Mouse (Mus musculus): ENCODE measurements around the gene Tmem205. TPM values are rescaled to one million over a fixed set of nuclear protein-coding genes. Genes with fewer than 3 reads are reported as not detected.

Gene Tmem205
- polyA plus RNA-seq, 1 experiment from 2014 or later = 52.8 TPM

- Histone ChIP-seq H3K4me2 (no peak overlapping the region), H3K9me3 (replicated peaks) (no peaks in the 10 kb centered on the region), H3K4me1 (peaks cover 33% of the 10 kb centered on the region), H3K36me3 (no peaks in the 10 kb centered on the region), H3K4me3 (replicated peaks) (no peak overlapping the region), H3K9ac (replicated peaks) (no peak overlapping the region), H3K27ac (replicated peaks) (no peak overlapping the region), H3K27me3 (replicated peaks) (peaks cover 45% of the 10 kb centered on the region)
- no peak for ATAC-seq (ENCODE audit: low FRiP score)
- 87% methylated on average over 5 of the region's 5 CpGs for WGBS
Observed at GRCm38 (mm10) chr9:21958372-21958771, 31.0 kb upstream of the Tmem205 start.

DNA sequence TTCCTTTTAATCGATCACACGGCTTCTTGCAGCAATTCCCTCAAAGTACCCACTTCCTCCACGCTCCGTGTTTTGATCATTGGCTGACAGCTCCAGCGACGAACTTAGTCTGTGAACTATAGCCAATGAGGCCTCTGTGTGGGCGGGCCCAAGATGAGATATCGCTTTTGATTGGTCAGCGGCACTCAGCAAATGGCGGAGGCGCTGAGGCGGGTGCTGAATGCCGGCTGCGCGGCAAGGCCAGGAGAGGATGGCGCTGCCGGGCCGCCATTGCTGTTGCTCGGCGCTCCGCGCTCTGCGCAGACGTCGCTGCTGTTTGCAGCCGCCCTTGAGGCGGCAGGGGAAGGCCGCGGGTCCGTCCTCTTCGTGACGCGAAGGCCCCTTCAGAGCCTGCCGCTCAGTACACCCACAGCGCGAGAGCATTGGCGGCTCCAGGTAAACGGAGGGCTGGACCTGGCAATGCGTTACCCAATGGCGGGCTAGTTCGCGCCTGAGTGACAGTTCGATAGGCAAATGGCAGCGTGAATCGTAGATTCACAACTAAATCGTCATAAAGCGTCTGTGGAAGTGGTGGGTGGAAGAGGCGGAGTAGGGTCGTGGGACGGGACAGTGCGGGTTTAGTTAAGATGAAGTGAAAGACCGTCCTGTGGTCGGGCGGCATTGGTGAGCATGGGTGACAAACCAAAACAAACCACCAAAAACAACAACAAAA is 28.4 kb upstream of the Tmem205 start, which contains the start of gene Swsap1:
TSS of gene Swsap1 (plus strand) at position 186 of the 712 bp plus-strand sequence.
- H3K9ac ChIP-seq (replicated peaks) = peak within 1 kb of the TSS; percentile 89
- peak within 1 kb of the TSS; percentile 76 for H3K4me3 ChIP-seq (replicated peaks)
- WGBS = under 1% methylated on average over 54 of the region's 54 CpGs
- no peaks in the 10 kb centered on the region for H3K36me3 ChIP-seq
- H3K4me1 ChIP-seq = peaks cover 13% of the 10 kb centered on the region
- peaks cover 19% of the 10 kb centered on the region for H3K27me3 ChIP-seq (replicated peaks)
- ATAC-seq (ENCODE audit: low FRiP score) = peak; percentile 98
- no peaks in the 10 kb centered on the region for H3K9me3 ChIP-seq (replicated peaks)
- H3K27ac ChIP-seq (replicated peaks) = peak within 1 kb of the TSS; percentile 98
- H3K4me2 ChIP-seq = peak within 1 kb of the TSS; percentile 68

DNA sequence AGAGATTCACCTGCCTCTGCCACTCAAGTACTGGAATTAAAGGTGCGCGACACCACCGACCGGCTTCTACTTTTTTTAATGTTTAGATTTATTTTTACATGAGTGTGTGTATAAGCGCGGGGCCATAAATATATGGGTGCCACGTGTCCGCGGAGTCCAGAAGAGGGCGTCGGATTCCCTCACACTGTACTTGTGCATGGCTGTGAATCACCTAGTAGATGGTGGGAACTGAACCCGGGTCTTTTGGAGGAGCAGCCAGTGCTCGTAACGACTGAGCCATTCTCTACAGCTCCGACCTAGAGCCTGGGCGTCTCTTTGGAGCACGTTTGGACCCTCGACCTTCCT is 27.8 kb upstream of the Tmem205 start:
- Histone ChIP-seq H3K9ac (replicated peaks) (peak overlapping the region; percentile 89), H3K4me1 (peaks cover 9% of the 10 kb centered on the region), H3K9me3 (replicated peaks) (no peaks in the 10 kb centered on the region), H3K27me3 (replicated peaks) (peaks cover 14% of the 10 kb centered on the region), H3K36me3 (no peaks in the 10 kb centered on the region), H3K27ac (replicated peaks) (peak overlapping the region; percentile 98), H3K4me2 (peak overlapping the region; percentile 68), H3K4me3 (replicated peaks) (peak overlapping the region; percentile 76)
- WGBS = 2% methylated on average over 18 of the region's 18 CpGs
- ATAC-seq (ENCODE audit: low FRiP score) = peak; percentile 68

- Histone ChIP-seq H3K36me3 (no peaks in the 10 kb centered on the region), H3K4me2 (peak overlapping the region; percentile 68), H3K9me3 (replicated peaks) (no peaks in the 10 kb centered on the region), H3K27ac (replicated peaks) (no peak overlapping the region), H3K4me1 (peaks cover 9% of the 10 kb centered on the region), H3K4me3 (replicated peaks) (no peak overlapping the region; the same call in 1 of the 2 replicates), H3K27me3 (replicated peaks) (peaks cover 8% of the 10 kb centered on the region), H3K9ac (replicated peaks) (no peak overlapping the region)
- ATAC-seq (ENCODE audit: low FRiP score) = no peak
- WGBS = 73% methylated on average over 3 of the region's 3 CpGs
Observed at GRCm38 (mm10) chr9:21954635-21955034, 27.3 kb upstream of the Tmem205 start.

DNA sequence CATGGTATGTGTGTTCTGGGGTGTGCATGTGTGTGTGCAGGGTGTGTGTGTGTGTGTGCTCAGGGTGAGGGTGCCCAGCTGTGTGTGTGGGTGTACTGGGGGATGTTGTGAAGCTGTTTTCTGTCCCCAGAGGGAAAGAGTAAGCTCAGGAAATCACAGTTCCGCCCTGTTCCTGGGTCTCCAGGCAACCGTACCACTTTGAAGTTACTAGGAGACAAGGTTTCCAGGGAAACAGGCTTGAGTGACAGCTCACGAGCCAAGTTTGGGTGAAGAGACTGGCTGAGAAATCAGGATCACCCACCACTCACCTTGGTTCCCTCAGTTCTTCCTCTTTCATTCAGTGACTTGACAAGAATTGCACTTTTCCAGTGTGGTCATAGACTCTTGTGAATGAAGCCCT is 26.2 kb upstream of the Tmem205 start:
- Histone ChIP-seq H3K4me3 (replicated peaks) (no peak overlapping the region), H3K27ac (replicated peaks) (no peak overlapping the region), H3K4me2 (no peak overlapping the region), H3K27me3 (replicated peaks) (no peaks in the 10 kb centered on the region), H3K9ac (replicated peaks) (no peak overlapping the region), H3K4me1 (peaks cover 9% of the 10 kb centered on the region), H3K9me3 (replicated peaks) (no peaks in the 10 kb centered on the region), H3K36me3 (no peaks in the 10 kb centered on the region)
- ATAC-seq (ENCODE audit: low FRiP score) = no peak
- 18% methylated on average over 3 of the region's 3 CpGs for WGBS

DNA sequence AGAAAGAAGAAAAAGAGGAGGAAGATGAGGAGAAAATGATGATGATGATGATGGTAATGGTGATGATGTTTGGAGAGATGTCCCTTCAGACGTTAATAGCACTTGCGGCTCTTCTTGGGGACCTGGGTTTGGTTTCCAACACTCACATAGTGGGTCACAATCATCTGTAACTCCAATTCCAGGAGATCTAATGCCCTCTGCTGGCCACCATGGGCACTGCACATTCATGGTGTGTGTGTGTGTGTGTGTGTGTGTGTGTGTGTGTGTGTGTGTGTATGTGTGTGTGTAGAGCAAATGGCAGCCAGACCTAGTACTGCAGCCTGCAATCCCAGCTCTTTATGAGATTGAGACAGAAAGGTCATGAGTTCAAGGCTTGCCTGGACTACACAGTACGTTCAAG is 24.6 kb upstream of the Tmem205 start:
- H3K4me3 ChIP-seq (replicated peaks) = no peak overlapping the region
- H3K4me1 ChIP-seq = peaks cover 9% of the 10 kb centered on the region
- 78% methylated on average over 3 of the region's 3 CpGs for WGBS
- H3K27me3 ChIP-seq (replicated peaks) = 0 out of 2 replicates have a peak, but pooled peaks cover 4% of the 10 kb centered on the region
- H3K36me3 ChIP-seq = peaks cover 12% of the 10 kb centered on the region
- H3K27ac ChIP-seq (replicated peaks) = no peak overlapping the region
- no peak overlapping the region for H3K9ac ChIP-seq (replicated peaks)
- no peaks in the 10 kb centered on the region for H3K9me3 ChIP-seq (replicated peaks)
- no peak for ATAC-seq (ENCODE audit: low FRiP score)
- no peak overlapping the region for H3K4me2 ChIP-seq

DNA sequence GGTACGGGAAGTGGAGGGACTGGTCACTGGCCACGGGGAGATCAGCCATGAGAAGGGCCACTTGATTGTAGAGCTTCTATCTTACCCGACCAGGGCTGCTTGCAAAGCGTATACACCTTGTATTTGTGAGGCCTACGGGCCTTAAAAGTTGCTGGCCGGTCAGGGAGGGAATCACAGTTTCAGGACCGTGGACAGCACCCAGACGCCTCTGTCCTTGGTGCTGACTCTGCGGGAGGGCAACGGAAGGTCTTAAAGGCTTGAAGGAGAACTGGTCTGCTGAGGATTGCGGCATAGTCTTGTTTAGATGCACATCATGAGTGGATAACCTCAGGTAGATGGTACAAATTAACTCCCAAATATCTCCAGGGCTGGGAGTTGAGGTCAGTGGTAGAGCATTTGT is 23.0 kb upstream of the Tmem205 start:
- Histone ChIP-seq H3K9ac (replicated peaks) (no peak overlapping the region), H3K36me3 (peaks cover 28% of the 10 kb centered on the region), H3K4me1 (peaks cover 3% of the 10 kb centered on the region; the same call in 1 of the 2 replicates), H3K9me3 (replicated peaks) (no peaks in the 10 kb centered on the region), H3K27me3 (replicated peaks) (0 out of 2 replicates have a peak, but pooled peaks cover 5% of the 10 kb centered on the region), H3K4me3 (replicated peaks) (no peak overlapping the region), H3K4me2 (no peak overlapping the region), H3K27ac (replicated peaks) (no peak overlapping the region)
- whole genome bisulfite sequencing = 18% methylated on average over 11 of the region's 11 CpGs
- no peak for ATAC-seq (ENCODE audit: low FRiP score)

GRCm38 (mm10) chr9:21948790-21949189 is 21.4 kb upstream of the Tmem205 start:
- Histone ChIP-seq H3K27me3 (replicated peaks) (0 out of 2 replicates have a peak, but pooled peaks cover 5% of the 10 kb centered on the region), H3K4me1 (peaks cover 3% of the 10 kb centered on the region; the same call in 1 of the 2 replicates), H3K9me3 (replicated peaks) (no peaks in the 10 kb centered on the region), H3K36me3 (peaks cover 36% of the 10 kb centered on the region), H3K9ac (replicated peaks) (no peak overlapping the region), H3K4me3 (replicated peaks) (no peak overlapping the region), H3K27ac (replicated peaks) (no peak overlapping the region), H3K4me2 (no peak overlapping the region)
- 63% methylated on average over 6 of the region's 6 CpGs for WGBS
- no peak for ATAC-seq (ENCODE audit: low FRiP score)

GRCm38 (mm10) chr9:21948146-21948545 is 20.8 kb upstream of the Tmem205 start:
- H3K4me3 ChIP-seq (replicated peaks) = no peak overlapping the region
- no peak for ATAC-seq (ENCODE audit: low FRiP score)
- 0 out of 2 replicates have a peak, but pooled peaks cover 5% of the 10 kb centered on the region for H3K27me3 ChIP-seq (replicated peaks)
- H3K4me1 ChIP-seq = peaks cover 3% of the 10 kb centered on the region; the same call in 1 of the 2 replicates
- no peak overlapping the region for H3K9ac ChIP-seq (replicated peaks)
- H3K4me2 ChIP-seq = no peak overlapping the region
- peaks cover 36% of the 10 kb centered on the region for H3K36me3 ChIP-seq
- H3K27ac ChIP-seq (replicated peaks) = no peak overlapping the region
- WGBS = 58% methylated on average over 8 of the region's 8 CpGs
- H3K9me3 ChIP-seq (replicated peaks) = no peaks in the 10 kb centered on the region

DNA sequence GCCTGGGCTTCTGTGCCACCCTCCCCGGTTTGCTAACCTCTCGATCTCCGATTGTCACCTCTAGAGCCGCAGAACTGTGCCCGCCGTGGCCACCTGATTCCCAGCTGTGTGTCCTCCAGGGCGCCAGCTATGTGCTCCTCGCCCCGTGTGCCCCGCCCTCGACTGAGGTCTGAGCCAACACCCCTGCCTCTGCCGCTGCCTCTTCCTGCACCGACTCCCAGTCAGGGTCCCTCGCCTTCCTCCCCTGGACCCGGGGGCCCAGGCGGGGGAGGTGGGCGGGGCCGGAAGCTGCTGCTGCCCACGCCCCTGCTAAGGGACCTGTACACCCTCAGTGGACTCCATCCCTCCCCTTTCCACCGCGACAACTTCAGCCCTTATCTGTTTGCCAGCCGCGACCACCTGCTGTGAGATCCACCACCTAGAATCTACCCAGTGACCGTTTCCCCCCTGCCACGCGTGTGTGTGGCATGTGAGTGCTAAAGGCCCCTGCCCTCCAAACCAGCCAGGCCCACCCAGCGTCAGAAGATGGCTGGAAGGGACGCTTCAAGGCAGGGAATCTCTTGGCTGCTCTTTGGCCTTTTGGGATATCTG is 20.3 kb upstream of the Tmem205 start:
- Histone ChIP-seq H3K27ac (replicated peaks) (no peak overlapping the region), H3K4me1 (peaks cover 3% of the 10 kb centered on the region; the same call in 1 of the 2 replicates), H3K27me3 (replicated peaks) (0 out of 2 replicates have a peak, but pooled peaks cover 5% of the 10 kb centered on the region), H3K36me3 (peaks cover 36% of the 10 kb centered on the region), H3K4me3 (replicated peaks) (no peak overlapping the region), H3K9me3 (replicated peaks) (no peaks in the 10 kb centered on the region), H3K9ac (replicated peaks) (no peak overlapping the region), H3K4me2 (no peak overlapping the region)
- WGBS = 12% methylated on average over 26 of the region's 28 CpGs
- no peak for ATAC-seq (ENCODE audit: low FRiP score)

- H3K9ac ChIP-seq (replicated peaks) = no peak overlapping the region
- H3K36me3 ChIP-seq = peaks cover 61% of the 10 kb centered on the region
- no peak for ATAC-seq (ENCODE audit: low FRiP score)
- H3K4me3 ChIP-seq (replicated peaks) = no peak overlapping the region
- whole genome bisulfite sequencing = 22% methylated on average over 23 of the region's 23 CpGs
- H3K4me2 ChIP-seq = no peak overlapping the region
- no peaks in the 10 kb centered on the region for H3K9me3 ChIP-seq (replicated peaks)
- no peak overlapping the region for H3K27ac ChIP-seq (replicated peaks)
- H3K27me3 ChIP-seq (replicated peaks) = 0 out of 2 replicates have a peak, but pooled peaks cover 5% of the 10 kb centered on the region
- peaks cover 5% of the 10 kb centered on the region for H3K4me1 ChIP-seq
Observed at GRCm38 (mm10) chr9:21944267-21944666, 16.9 kb upstream of the Tmem205 start.

- Histone ChIP-seq H3K36me3 (peaks cover 64% of the 10 kb centered on the region), H3K4me3 (replicated peaks) (no peak overlapping the region), H3K27me3 (replicated peaks) (0 out of 2 replicates have a peak, but pooled peaks cover 5% of the 10 kb centered on the region), H3K4me2 (no peak overlapping the region), H3K9me3 (replicated peaks) (no peaks in the 10 kb centered on the region), H3K4me1 (peaks cover 12% of the 10 kb centered on the region), H3K9ac (replicated peaks) (no peak overlapping the region), H3K27ac (replicated peaks) (no peak overlapping the region)
- no peak for ATAC-seq (ENCODE audit: low FRiP score)
- 50% methylated on average over 12 of the region's 12 CpGs for WGBS
Observed at GRCm38 (mm10) chr9:21943638-21944037, 16.3 kb upstream of the Tmem205 start.

Measured in neural tube, embryonic 15.5 days (tissue).